In the genomic region with DNA sequence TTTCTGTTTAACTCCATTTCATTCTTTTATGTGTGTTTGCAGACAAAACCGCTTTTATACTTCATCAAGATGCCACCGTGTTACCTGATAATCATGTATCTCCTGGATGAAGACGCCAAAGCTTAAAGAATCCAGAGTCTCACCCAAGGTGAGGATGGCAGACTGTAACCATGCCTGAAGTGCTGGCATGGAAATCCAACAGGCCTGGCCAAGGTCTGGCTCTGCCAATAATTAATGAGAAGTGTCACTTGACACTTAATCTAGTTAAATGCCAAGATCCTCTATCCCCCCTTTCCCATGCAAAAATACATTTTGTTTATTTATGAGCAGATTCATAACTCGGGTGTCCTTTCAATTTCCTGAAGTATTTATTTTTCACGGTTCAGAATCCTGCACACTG, we compare ENCODE assay signal across 30 mouse cellular contexts.
A peak's percentile ranks its signal among the peaks of the same experiment; 100 is the strongest.
DNase-seq lines count a peak whose midpoint lies in the region; ATAC-seq and TF ChIP-seq lines count a peak whose summit lies in the region.
"Had no signal": no experiment of that assay in that cellular context is flagged by ENCODE, and none has a peak within 500 bp of the region (broad histone marks: within the 10 kb centered on the region; RNA-seq: fewer than 3 reads in every experiment).

No protein-coding gene starts in this region.

- H3K4me2 ChIP-seq in heart, embryonic 11.5 days: no peak overlapping the region
- no peak overlapping the region for H3K4me2 ChIP-seq in midbrain, postnatal 0 days (ENCODE audit: low read depth, low read length, poor library complexity, severe bottlenecking)
- no peak overlapping the region for H3K4me2 ChIP-seq in midbrain, embryonic 16.5 days (ENCODE audit: low read length)
- H3K4me2 ChIP-seq: embryonic facial prominence, embryonic 13.5 days; forebrain, embryonic 12.5 days; hindbrain, embryonic 13.5 days; intestine, embryonic 15.5 days had no signal

- ATAC-seq in heart, embryonic 11.5 days (replicated peaks; ENCODE audit: insufficient number of reproducible peaks, low FRiP score, low TSS enrichment): no peak
- no peak for ATAC-seq in midbrain, postnatal 0 days (ENCODE audit: low FRiP score)
- no peak for ATAC-seq in midbrain, embryonic 16.5 days
- ATAC-seq: forebrain, embryonic 16.5 days; hindbrain, embryonic 16.5 days; intestine, embryonic 15.5 days had no signal

- no peak for TF ChIP-seq CTCF in midbrain, postnatal 0 days (IDR thresholded peaks at IDR 0.05)

- no peaks in the 10 kb centered on the region for H3K4me1 ChIP-seq in heart, embryonic 10.5 days
- no peaks in the 10 kb centered on the region for H3K4me1 ChIP-seq in heart, embryonic 11.5 days (ENCODE audit: control insufficient read depth, insufficient read depth, low read length)
- H3K4me1 ChIP-seq in midbrain, postnatal 0 days (ENCODE audit: insufficient read depth, low read length): no peaks in the 10 kb centered on the region
- H3K4me1 ChIP-seq in midbrain, embryonic 16.5 days (ENCODE audit: control insufficient read depth, insufficient read depth, low read length): no peaks in the 10 kb centered on the region
- H3K4me1 ChIP-seq: embryonic facial prominence, embryonic 10.5 days; embryonic facial prominence, embryonic 13.5 days; forebrain, embryonic 12.5 days; hindbrain, embryonic 10.5 days; hindbrain, embryonic 13.5 days; intestine, embryonic 15.5 days had no signal

- no peaks in the 10 kb centered on the region for H3K36me3 ChIP-seq in heart, embryonic 10.5 days
- no peaks in the 10 kb centered on the region for H3K36me3 ChIP-seq in heart, embryonic 11.5 days (ENCODE audit: control insufficient read depth, insufficient read depth, low read length)
- H3K36me3 ChIP-seq in midbrain, postnatal 0 days (ENCODE audit: insufficient read depth, low read length): no peaks in the 10 kb centered on the region
- no peaks in the 10 kb centered on the region for H3K36me3 ChIP-seq in midbrain, embryonic 16.5 days (ENCODE audit: control insufficient read depth, insufficient read depth, low read length)
- H3K36me3 ChIP-seq: embryonic facial prominence, embryonic 10.5 days; embryonic facial prominence, embryonic 13.5 days; forebrain, embryonic 12.5 days; G1E; hindbrain, embryonic 10.5 days; hindbrain, embryonic 13.5 days; intestine, embryonic 15.5 days had no signal

- H3K9me3 ChIP-seq in heart, embryonic 10.5 days: no peaks in the 10 kb centered on the region
- H3K9me3 ChIP-seq in heart, embryonic 11.5 days (replicated peaks; ENCODE audit: control insufficient read depth, low read length): no peaks in the 10 kb centered on the region
- H3K9me3 ChIP-seq in midbrain, postnatal 0 days (ENCODE audit: low read length): no peaks in the 10 kb centered on the region
- H3K9me3 ChIP-seq in midbrain, embryonic 16.5 days (replicated peaks; ENCODE audit: control insufficient read depth, low read length, poor library complexity, severe bottlenecking): no peaks in the 10 kb centered on the region
- H3K9me3 ChIP-seq: embryonic facial prominence, embryonic 10.5 days; embryonic facial prominence, embryonic 13.5 days; forebrain, embryonic 12.5 days; G1E; hindbrain, embryonic 10.5 days; hindbrain, embryonic 13.5 days; intestine, embryonic 15.5 days had no signal

- no peaks in the 10 kb centered on the region for H3K27me3 ChIP-seq in heart, embryonic 10.5 days (ENCODE audit: insufficient read depth, poor library complexity, severe bottlenecking)
- H3K27me3 ChIP-seq in heart, embryonic 11.5 days (ENCODE audit: control insufficient read depth, insufficient read depth, low read length): no peaks in the 10 kb centered on the region
- H3K27me3 ChIP-seq in midbrain, postnatal 0 days (ENCODE audit: insufficient read depth, low read length): no peaks in the 10 kb centered on the region
- no peaks in the 10 kb centered on the region for H3K27me3 ChIP-seq in midbrain, embryonic 16.5 days (ENCODE audit: control insufficient read depth, insufficient read depth, low read depth, low read length)
- H3K27me3 ChIP-seq: CH12.LX; embryonic facial prominence, embryonic 13.5 days; forebrain, embryonic 12.5 days; hindbrain, embryonic 13.5 days; intestine, embryonic 15.5 days had no signal

- H3K27ac ChIP-seq in heart, embryonic 10.5 days: no peak overlapping the region
- H3K27ac ChIP-seq in heart, embryonic 11.5 days (ENCODE audit: low read depth, low read length): no peak overlapping the region
- H3K27ac ChIP-seq in midbrain, postnatal 0 days (ENCODE audit: low read depth, low read length): no peak overlapping the region
- no peak overlapping the region for H3K27ac ChIP-seq in midbrain, embryonic 16.5 days (ENCODE audit: low read length)
- H3K27ac ChIP-seq: embryonic facial prominence, embryonic 10.5 days; embryonic facial prominence, embryonic 13.5 days; forebrain, embryonic 12.5 days; gastrocnemius, adult 2 months; hindbrain, embryonic 10.5 days; hindbrain, embryonic 13.5 days; intestine, embryonic 15.5 days had no signal

- H3K4me3 ChIP-seq in heart, embryonic 10.5 days: no peak overlapping the region
- H3K4me3 ChIP-seq in heart, embryonic 11.5 days (ENCODE audit: low read depth, low read length): no peak overlapping the region
- no peak overlapping the region for H3K4me3 ChIP-seq in midbrain, postnatal 0 days (ENCODE audit: low read depth, low read length)
- no peak overlapping the region for H3K4me3 ChIP-seq in midbrain, embryonic 16.5 days (ENCODE audit: low read depth, low read length)
- H3K4me3 ChIP-seq: embryonic facial prominence, embryonic 10.5 days; embryonic facial prominence, embryonic 13.5 days; erythroblast, embryonic 14.5 days; forebrain, embryonic 12.5 days; gastrocnemius, adult 2 months; hindbrain, embryonic 10.5 days; hindbrain, embryonic 13.5 days; intestine, embryonic 15.5 days had no signal

- H3K9ac ChIP-seq in heart, embryonic 11.5 days (ENCODE audit: low read depth, low read length): no peak overlapping the region
- H3K9ac ChIP-seq in midbrain, postnatal 0 days (replicated peaks; ENCODE audit: low read length, poor library complexity, severe bottlenecking): no peak overlapping the region
- no peak overlapping the region for H3K9ac ChIP-seq in midbrain, embryonic 16.5 days (ENCODE audit: low read depth, low read length)
- H3K9ac ChIP-seq: embryonic facial prominence, embryonic 13.5 days; forebrain, embryonic 12.5 days; hindbrain, embryonic 13.5 days; intestine, embryonic 15.5 days had no signal

- 85% methylated on average over 5 of the region's 5 CpGs for WGBS in heart, embryonic 10.5 days
- 84% methylated on average over 5 of the region's 5 CpGs for WGBS in heart, embryonic 11.5 days (ENCODE audit: insufficient replicate concordance)
- WGBS in midbrain, postnatal 0 days: 80% methylated on average over 5 of the region's 5 CpGs
- WGBS in midbrain, embryonic 16.5 days: 88% methylated on average over 5 of the region's 5 CpGs

- DNase-seq in cerebellum, postnatal 14 days: peak; percentile 42 to 61
- DNase-seq in cerebellum, adult 18-20 months: no peak
- DNase-seq in heart, embryonic 10.5 days (ENCODE audit: low spot score): peak; percentile 22
- peak; percentile 37 for DNase-seq in kidney, adult 9 months
- DNase-seq in kidney, postnatal 14 days: no peak
- DNase-seq in midbrain, postnatal 0 days (ENCODE audit: low spot score): peak; percentile 4
- DNase-seq: adrenal gland, adult 2 months; adrenal gland, postnatal 14 days; B cell, adult 2 months; cerebellum, adult 11 months; cerebellum, adult 9-10 months; cerebellum, postnatal 36 days; embryo, embryonic 11 days; gastrocnemius, adult 2 months; gastrocnemius, postnatal 14 days; heart, adult 18-20 months; heart, postnatal 36 days had no signal

Comparison
In these comparisons a context has a peak if more than half of its experiments do, and no peak if none do; other contexts are left out.
1. DNase-seq: peak in cerebellum, postnatal 14 days (2 of 2), heart, embryonic 10.5 days (single experiment), kidney, adult 9 months (single experiment) and midbrain, postnatal 0 days (single experiment); none in cerebellum, adult 18-20 months (0 of 2) and kidney, postnatal 14 days (single experiment).